Mouse (Mus musculus): Measurements from ENCODE around the gene Msrb3.

DNA sequence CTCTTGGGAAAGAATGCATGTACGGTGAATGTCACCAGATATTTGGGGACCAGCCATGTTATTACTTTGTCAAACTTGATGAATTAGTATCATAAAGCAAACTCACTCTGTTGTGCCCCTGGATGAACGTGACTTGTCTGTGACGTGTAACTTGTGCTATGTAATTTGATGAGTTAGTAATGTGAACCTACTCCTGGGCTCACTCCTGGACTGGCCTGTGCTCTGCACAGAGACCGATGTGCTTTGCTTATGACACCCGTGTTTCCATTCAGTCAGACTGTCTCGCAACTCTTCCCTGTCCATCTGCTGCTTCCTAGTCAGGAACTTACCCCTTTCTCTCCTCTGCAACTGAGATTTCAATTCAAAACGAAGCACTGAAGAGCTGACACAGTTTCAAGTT, 15.4 kb upstream of the Msrb3 start:
- TF ChIP-seq CTCF (IDR thresholded peaks at IDR 0.05; ENCODE audit: borderline replicate concordance, insufficient read depth, low read length) (no peak), POLR2A (IDR thresholded peaks at IDR 0.05; ENCODE audit: low read depth, low read length) (no peak)

All from embryonic fibroblast, embryonic 13.5 days (primary cell).